Comparison of ENCODE assay signal across 11 mouse cellular contexts in the genomic region with DNA sequence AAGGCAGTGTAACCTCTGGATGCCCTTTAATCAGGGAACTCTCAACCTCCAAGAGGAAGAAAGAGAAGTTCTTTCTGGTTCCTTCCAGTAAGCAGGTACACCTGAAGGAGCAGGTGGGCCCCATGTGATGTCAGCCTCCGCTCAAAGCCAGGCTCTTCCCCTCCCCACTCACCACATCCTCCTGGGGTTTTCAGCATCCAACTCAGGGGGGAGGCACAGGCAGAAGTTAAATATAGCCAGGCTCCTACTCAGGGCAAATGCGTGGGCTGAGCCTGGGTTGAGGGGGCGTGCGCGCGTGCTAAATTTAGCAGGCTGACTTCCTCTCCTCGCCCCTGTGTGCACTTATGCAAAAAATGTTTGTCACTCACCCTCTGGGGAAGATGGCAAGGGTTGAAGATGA.
DNase-seq lines count a peak whose midpoint lies in the region; ATAC-seq lines count a peak whose summit lies in the region.
"Had no signal": no experiment of that assay in that cellular context is flagged by ENCODE, and none has a peak within 500 bp of the region (broad histone marks: within the 10 kb centered on the region; RNA-seq: fewer than 3 reads in every experiment).

No protein-coding gene starts in this region.

- H3K4me3 ChIP-seq in kidney, embryonic 14.5 days (ENCODE audit: low read length): no peak overlapping the region

- H3K27me3 ChIP-seq in kidney, embryonic 14.5 days (ENCODE audit: control insufficient read depth, insufficient read depth, low read length): no peaks in the 10 kb centered on the region
- H3K27me3 ChIP-seq in splenic B cell, adult 2 months (ENCODE audit: control insufficient read depth, insufficient read depth, low read length, poor library complexity, severe bottlenecking): no peaks in the 10 kb centered on the region

- H3K4me1 ChIP-seq in kidney, embryonic 14.5 days (ENCODE audit: control insufficient read depth, insufficient read depth, low read length): peaks cover 9% of the 10 kb centered on the region; the same call in 1 of the 2 replicates

- H3K4me2 ChIP-seq in kidney, embryonic 14.5 days (replicated peaks; ENCODE audit: low read depth, low read length): no peak overlapping the region

- 21% methylated on average over 7 of the region's 7 CpGs for WGBS in kidney, embryonic 14.5 days

- no peak for DNase-seq in kidney, adult 8-10 months
- peak; percentile 81 for DNase-seq in T-cell, adult 2 months (ENCODE audit: low spot score)
- peak; percentile 84 for DNase-seq in induced T-regulatory cell, adult 2 months (ENCODE audit: low read depth)
- peak; percentile 94 for DNase-seq in splenic B cell, adult 2 months (ENCODE audit: low read depth, low spot score)
- DNase-seq in frontal cortex, postnatal 14 days (ENCODE audit: low spot score in 2 of 2): no peak
- no peak for DNase-seq in left cerebral cortex, postnatal 14 days (ENCODE audit: low spot score in 2 of 2)
- DNase-seq in adrenal gland, adult (ENCODE audit: inconsistent age in 2 of 2, low spot score in 1 of 2): no peak
- DNase-seq: left cerebral cortex, postnatal 4 days had no signal

- H3K9me3 ChIP-seq in kidney, embryonic 14.5 days (ENCODE audit: control insufficient read depth, low read length): no peaks in the 10 kb centered on the region

- H3K27ac ChIP-seq in kidney, embryonic 14.5 days (ENCODE audit: low read depth, low read length): no peak overlapping the region
- H3K27ac ChIP-seq: hindbrain, postnatal 0 days had no signal

- no peak overlapping the region for H3K9ac ChIP-seq in kidney, embryonic 14.5 days (ENCODE audit: low read depth, low read length)

- intact Hi-C loops in left cerebral cortex, postnatal 14 days (cut with DNase I): no loop called here

- ATAC-seq in kidney, embryonic 14.5 days (ENCODE audit: low FRiP score, low TSS enrichment): peak; percentile 51; the same call in 1 of the 2 replicates
- ATAC-seq: hindbrain, postnatal 0 days; midbrain, embryonic 16.5 days had no signal

- no peaks in the 10 kb centered on the region for H3K36me3 ChIP-seq in kidney, embryonic 14.5 days (ENCODE audit: control insufficient read depth, insufficient read depth, low read length)
- H3K36me3 ChIP-seq in splenic B cell, adult 2 months (ENCODE audit: control insufficient read depth, insufficient read depth, low read length, poor library complexity, severe bottlenecking): no peaks in the 10 kb centered on the region

Comparison
In these comparisons a context has a peak if more than half of its experiments do, and no peak if none do; other contexts are left out.
1. DNase-seq: peak in T-cell, adult 2 months (single experiment), induced T-regulatory cell, adult 2 months (single experiment) and splenic B cell, adult 2 months (single experiment); none in kidney, adult 8-10 months (0 of 2), frontal cortex, postnatal 14 days (0 of 2), left cerebral cortex, postnatal 14 days (0 of 2) and adrenal gland, adult (0 of 2).